Mouse (Mus musculus): Measurements from ENCODE around the gene Itgb1bp1. TPM values are rescaled to one million over a fixed set of nuclear protein-coding genes. Genes with fewer than 3 reads are reported as not detected.

Gene Itgb1bp1
- polyA plus RNA-seq, 1 experiment from 2014 or later: 48.8 TPM

GRCm38 (mm10) chr12:21286712-21287650, 897 bp upstream of the Itgb1bp1 start:
- Histone ChIP-seq H3K4me1 (ENCODE audit: control insufficient read depth, insufficient read depth, low read length) (no peaks in the 10 kb centered on the region), H3K9me3 (ENCODE audit: control insufficient read depth, low read length) (no peaks in the 10 kb centered on the region), H3K27ac (ENCODE audit: low read depth, low read length) (peak overlapping the region; percentile 77), H3K4me3 (ENCODE audit: low read depth, low read length) (peak overlapping the region; percentile 77), H3K36me3 (ENCODE audit: control insufficient read depth, insufficient read depth, low read length) (no peaks in the 10 kb centered on the region), H3K9ac (ENCODE audit: low read length) (peak overlapping the region; percentile 87), H3K27me3 (ENCODE audit: control insufficient read depth, insufficient read depth, low read length) (no peaks in the 10 kb centered on the region), H3K4me2 (ENCODE audit: low read depth) (peak overlapping the region; percentile 77)
- WGBS: 39% methylated on average over 18 of the region's 18 CpGs
- no peak for DNase-seq (ENCODE audit: low spot score)
- peak; percentile 41 for ATAC-seq (ENCODE audit: insufficient read depth, low FRiP score, low TSS enrichment)

- H3K4me1 ChIP-seq (ENCODE audit: control insufficient read depth, insufficient read depth, low read length): no peaks in the 10 kb centered on the region
- peak overlapping the region; percentile 53; the same call in 1 of the 2 replicates for H3K27ac ChIP-seq (ENCODE audit: low read depth, low read length)
- under 1% methylated on average over 39 of the region's 47 CpGs for WGBS
- DNase-seq (ENCODE audit: low spot score) (no peak), ATAC-seq (ENCODE audit: insufficient read depth, low FRiP score, low TSS enrichment) (peak; percentile 77)
- peak overlapping the region; percentile 77 for H3K4me3 ChIP-seq (ENCODE audit: low read depth, low read length)
- peak overlapping the region; percentile 77 for H3K4me2 ChIP-seq (ENCODE audit: low read depth)
- H3K36me3 ChIP-seq (ENCODE audit: control insufficient read depth, insufficient read depth, low read length): no peaks in the 10 kb centered on the region
- peak overlapping the region; percentile 80 for H3K9ac ChIP-seq (ENCODE audit: low read length)
- no peaks in the 10 kb centered on the region for H3K27me3 ChIP-seq (ENCODE audit: control insufficient read depth, insufficient read depth, low read length)
- H3K9me3 ChIP-seq (ENCODE audit: control insufficient read depth, low read length): no peaks in the 10 kb centered on the region
Measured at GRCm38 (mm10) chr12:21285508-21286242, 409 bp downstream of the Itgb1bp1 start.

- DNase-seq (ENCODE audit: low spot score) (no peak), ATAC-seq (ENCODE audit: insufficient read depth, low FRiP score, low TSS enrichment) (no peak)
- WGBS: 56% methylated on average over 11 of the region's 11 CpGs
- Histone ChIP-seq H3K4me3 (ENCODE audit: low read depth, low read length) (peak within 1 kb of the TSS; percentile 77), H3K9ac (ENCODE audit: low read length) (peak within 1 kb of the TSS; percentile 87), H3K4me2 (ENCODE audit: low read depth) (peak within 1 kb of the TSS; percentile 77), H3K27me3 (ENCODE audit: control insufficient read depth, insufficient read depth, low read length) (no peaks in the 10 kb centered on the region), H3K4me1 (ENCODE audit: control insufficient read depth, insufficient read depth, low read length) (no peaks in the 10 kb centered on the region), H3K27ac (ENCODE audit: low read depth, low read length) (peak within 1 kb of the TSS; percentile 77; the same call in 1 of the 2 replicates), H3K9me3 (ENCODE audit: control insufficient read depth, low read length) (no peaks in the 10 kb centered on the region), H3K36me3 (ENCODE audit: control insufficient read depth, insufficient read depth, low read length) (no peaks in the 10 kb centered on the region)
Measured at GRCm38 (mm10) chr12:21284761-21285441, 1.2 kb downstream of the Itgb1bp1 start, which contains the start of gene Cpsf3. Gene Cpsf3, plus strand, starts transcription at chr12:21285391.

GRCm38 (mm10) chr12:21277352-21277864, 8.7 kb downstream of the Itgb1bp1 start:
- H3K9me3 ChIP-seq (ENCODE audit: control insufficient read depth, low read length): no peaks in the 10 kb centered on the region
- 96% methylated on average over 1 of the region's 1 CpGs for WGBS
- no peak overlapping the region for H3K27ac ChIP-seq (ENCODE audit: low read depth, low read length)
- H3K4me1 ChIP-seq (ENCODE audit: control insufficient read depth, insufficient read depth, low read length): no peaks in the 10 kb centered on the region
- H3K27me3 ChIP-seq (ENCODE audit: control insufficient read depth, insufficient read depth, low read length): no peaks in the 10 kb centered on the region
- DNase-seq (ENCODE audit: low spot score): no peak
- H3K36me3 ChIP-seq (ENCODE audit: control insufficient read depth, insufficient read depth, low read length): no peaks in the 10 kb centered on the region
- H3K4me2 ChIP-seq (ENCODE audit: low read depth): no peak overlapping the region
- H3K4me3 ChIP-seq (ENCODE audit: low read depth, low read length): no peak overlapping the region
- no peak for ATAC-seq (ENCODE audit: insufficient read depth, low FRiP score, low TSS enrichment)
- no peak overlapping the region for H3K9ac ChIP-seq (ENCODE audit: low read length)

- no peaks in the 10 kb centered on the region for H3K27me3 ChIP-seq (ENCODE audit: control insufficient read depth, insufficient read depth, low read length)
- no peak overlapping the region for H3K27ac ChIP-seq (ENCODE audit: low read depth, low read length)
- peaks cover 14% of the 10 kb centered on the region for H3K36me3 ChIP-seq (ENCODE audit: control insufficient read depth, insufficient read depth, low read length)
- ATAC-seq (ENCODE audit: insufficient read depth, low FRiP score, low TSS enrichment) (no peak), DNase-seq (ENCODE audit: low spot score) (no peak)
- no peak overlapping the region for H3K4me3 ChIP-seq (ENCODE audit: low read depth, low read length)
- H3K9ac ChIP-seq (ENCODE audit: low read length): no peak overlapping the region
- 72% methylated on average over 7 of the region's 7 CpGs for WGBS
- H3K9me3 ChIP-seq (ENCODE audit: control insufficient read depth, low read length): no peaks in the 10 kb centered on the region
- H3K4me1 ChIP-seq (ENCODE audit: control insufficient read depth, insufficient read depth, low read length): no peaks in the 10 kb centered on the region
- H3K4me2 ChIP-seq (ENCODE audit: low read depth): no peak overlapping the region
Measured at GRCm38 (mm10) chr12:21274446-21274845, 11.6 kb downstream of the Itgb1bp1 start.

- Histone ChIP-seq H3K4me2 (ENCODE audit: low read depth) (no peak overlapping the region), H3K27ac (ENCODE audit: low read depth, low read length) (no peak overlapping the region), H3K36me3 (ENCODE audit: control insufficient read depth, insufficient read depth, low read length) (peaks cover 19% of the 10 kb centered on the region), H3K9ac (ENCODE audit: low read length) (no peak overlapping the region), H3K9me3 (ENCODE audit: control insufficient read depth, low read length) (no peaks in the 10 kb centered on the region), H3K27me3 (ENCODE audit: control insufficient read depth, insufficient read depth, low read length) (no peaks in the 10 kb centered on the region), H3K4me3 (ENCODE audit: low read depth, low read length) (no peak overlapping the region), H3K4me1 (ENCODE audit: control insufficient read depth, insufficient read depth, low read length) (no peaks in the 10 kb centered on the region)
- no peak for DNase-seq (ENCODE audit: low spot score)
- no peak for ATAC-seq (ENCODE audit: insufficient read depth, low FRiP score, low TSS enrichment)
- 92% methylated on average over 8 of the region's 8 CpGs for WGBS
Measured at GRCm38 (mm10) chr12:21268083-21268616, 17.9 kb downstream of the Itgb1bp1 start.

GRCm38 (mm10) chr12:21266784-21267098, 19.3 kb downstream of the Itgb1bp1 start:
- Histone ChIP-seq H3K27ac (ENCODE audit: low read depth, low read length) (no peak overlapping the region), H3K4me1 (ENCODE audit: control insufficient read depth, insufficient read depth, low read length) (no peaks in the 10 kb centered on the region), H3K27me3 (ENCODE audit: control insufficient read depth, insufficient read depth, low read length) (no peaks in the 10 kb centered on the region), H3K9ac (ENCODE audit: low read length) (no peak overlapping the region), H3K4me2 (ENCODE audit: low read depth) (no peak overlapping the region), H3K9me3 (ENCODE audit: control insufficient read depth, low read length) (no peaks in the 10 kb centered on the region), H3K36me3 (ENCODE audit: control insufficient read depth, insufficient read depth, low read length) (peaks cover 17% of the 10 kb centered on the region), H3K4me3 (ENCODE audit: low read depth, low read length) (no peak overlapping the region)
- WGBS: 69% methylated on average over 2 of the region's 2 CpGs
- ATAC-seq (ENCODE audit: insufficient read depth, low FRiP score, low TSS enrichment) (peak; percentile 43; the same call in 1 of the 2 replicates), DNase-seq (ENCODE audit: low spot score) (no peak)
